Mouse (Mus musculus) heart, postnatal 0 days (tissue): Measurements from ENCODE around the gene Osbpl3.

Experiments
- CTCF ChIP-seq: IDR thresholded peaks from 2 replicates; pipeline ENCODE4 v1.5.1; 2016; ENCODE audit warnings: antibody characterized with exemption, control low read depth, low read depth
- EP300 ChIP-seq: IDR thresholded peaks from 2 replicates; pipeline ENCODE4 v1.6.1; 2016; ENCODE audit warnings: antibody characterized with exemption, low read depth

DNA sequence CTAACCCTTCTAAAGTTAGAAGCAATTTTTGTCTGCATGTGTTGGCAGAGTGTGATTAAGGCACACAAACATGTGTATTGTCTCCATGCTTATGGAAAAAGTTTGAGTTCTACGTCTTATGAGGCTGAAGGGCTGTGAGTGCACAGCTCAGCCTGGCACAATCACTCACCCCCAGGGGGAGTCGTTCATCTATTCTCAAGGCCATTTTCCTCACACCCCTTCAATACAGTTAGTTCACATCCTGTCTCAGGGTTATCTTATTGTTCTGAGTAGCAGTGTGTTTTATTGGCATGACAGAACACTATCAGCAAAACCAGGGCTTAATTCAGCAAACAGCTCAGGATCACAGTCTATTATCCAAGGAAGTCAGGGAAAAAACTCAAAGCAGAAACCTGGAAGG, 19.3 kb downstream of the Osbpl3 start:
- TF ChIP-seq CTCF (peak; percentile 20; the same call in 1 of the 2 replicates), EP300 (no peak)
